In genomic region chr6:113194841-113195595, GRCm38 (mm10) we compare ENCODE assay signal across 8 mouse cellular contexts. TPM values are rescaled to one million over a fixed set of nuclear protein-coding genes. Genes with fewer than 3 reads are reported as not detected.
DNase-seq lines count a peak whose midpoint lies in the region; ATAC-seq lines count a peak whose summit lies in the region.

Gene Lhfpl4 (minus strand): TSS chr6:113195384.

- 0 out of 2 replicates have a peak within 1 kb of the TSS, but pooled peaks have one; percentile 20 for H3K9ac ChIP-seq in heart, embryonic 12.5 days
- H3K9ac ChIP-seq in embryonic facial prominence, embryonic 11.5 days (replicated peaks; ENCODE audit: low read length): peak within 1 kb of the TSS; percentile 52
- peak within 1 kb of the TSS; percentile 40; the same call in 1 of the 2 replicates for H3K9ac ChIP-seq in intestine, embryonic 16.5 days (ENCODE audit: low read depth, low read length)
- H3K9ac ChIP-seq in liver, embryonic 15.5 days: no peak within 1 kb of the TSS
- H3K9ac ChIP-seq in stomach, embryonic 14.5 days (replicated peaks; ENCODE audit: low read depth, low read length): no peak within 1 kb of the TSS; the same call in 1 of the 2 replicates

- no peaks in the 10 kb centered on the region for H3K9me3 ChIP-seq in heart, embryonic 12.5 days (replicated peaks)
- no peaks in the 10 kb centered on the region for H3K9me3 ChIP-seq in embryonic facial prominence, embryonic 11.5 days (replicated peaks; ENCODE audit: control insufficient read depth, low read length)
- H3K9me3 ChIP-seq in intestine, embryonic 16.5 days (ENCODE audit: control insufficient read depth, low read length): no peaks in the 10 kb centered on the region
- H3K9me3 ChIP-seq in liver, embryonic 15.5 days (replicated peaks): no peaks in the 10 kb centered on the region
- H3K9me3 ChIP-seq in stomach, embryonic 14.5 days (ENCODE audit: control insufficient read depth, low read depth, low read length): no peaks in the 10 kb centered on the region

- DNase-seq in heart, adult 9 months (ENCODE audit: low spot score in 2 of 2): no peak
- DNase-seq in R1 (ENCODE audit: low read depth, low spot score): peak; percentile 30
- DNase-seq in embryonic facial prominence, embryonic 11.5 days (ENCODE audit: low spot score): peak; percentile 32
- no peak for DNase-seq in gastrocnemius, postnatal 25 days

- peak within 1 kb of the TSS; percentile 86 for H3K4me2 ChIP-seq in heart, embryonic 12.5 days
- H3K4me2 ChIP-seq in embryonic facial prominence, embryonic 11.5 days (ENCODE audit: low read depth, low read length): peak within 1 kb of the TSS; percentile 90
- peak within 1 kb of the TSS; percentile 83 for H3K4me2 ChIP-seq in intestine, embryonic 16.5 days (ENCODE audit: low read depth, low read length)
- H3K4me2 ChIP-seq in liver, embryonic 15.5 days: peak within 1 kb of the TSS; percentile 58
- peak within 1 kb of the TSS; percentile 68 for H3K4me2 ChIP-seq in stomach, embryonic 14.5 days (replicated peaks; ENCODE audit: low read depth, low read length)

- H3K36me3 ChIP-seq in heart, embryonic 12.5 days: no peaks in the 10 kb centered on the region
- no peaks in the 10 kb centered on the region for H3K36me3 ChIP-seq in embryonic facial prominence, embryonic 11.5 days (replicated peaks; ENCODE audit: control insufficient read depth, insufficient read depth, low read depth, low read length)
- H3K36me3 ChIP-seq in intestine, embryonic 16.5 days (ENCODE audit: control insufficient read depth, insufficient read depth, low read length): no peaks in the 10 kb centered on the region
- H3K36me3 ChIP-seq in liver, embryonic 15.5 days (replicated peaks): no peaks in the 10 kb centered on the region
- no peaks in the 10 kb centered on the region for H3K36me3 ChIP-seq in stomach, embryonic 14.5 days (ENCODE audit: control insufficient read depth, insufficient read depth, low read length)

- peak within 1 kb of the TSS; percentile 57 for H3K4me3 ChIP-seq in heart, embryonic 12.5 days
- peak within 1 kb of the TSS; percentile 53 for H3K4me3 ChIP-seq in embryonic facial prominence, embryonic 11.5 days (ENCODE audit: low read depth, low read length)
- peak within 1 kb of the TSS; percentile 50 for H3K4me3 ChIP-seq in intestine, embryonic 16.5 days (ENCODE audit: low read length)
- peak within 1 kb of the TSS; percentile 37 for H3K4me3 ChIP-seq in liver, embryonic 15.5 days (replicated peaks)
- peak within 1 kb of the TSS; percentile 35 for H3K4me3 ChIP-seq in stomach, embryonic 14.5 days (ENCODE audit: low read depth, low read length)

- ATAC-seq in heart, embryonic 12.5 days (ENCODE audit: insufficient number of reproducible peaks, low FRiP score): peak; percentile 33
- peak; percentile 85 for ATAC-seq in embryonic facial prominence, embryonic 11.5 days (replicated peaks; ENCODE audit: insufficient number of reproducible peaks, low FRiP score, low TSS enrichment, low read depth)
- ATAC-seq in intestine, embryonic 16.5 days: peak; percentile 55; the same call in 1 of the 2 replicates
- ATAC-seq in liver, embryonic 15.5 days (ENCODE audit: insufficient read depth): no peak
- no peak for ATAC-seq in stomach, embryonic 14.5 days (ENCODE audit: insufficient number of reproducible peaks, insufficient read depth, low FRiP score, low read depth)

- WGBS in heart, embryonic 12.5 days: under 1% methylated on average over 54 of the region's 66 CpGs
- 1% methylated on average over 44 of the region's 66 CpGs for WGBS in embryonic facial prominence, embryonic 11.5 days
- 2% methylated on average over 39 of the region's 66 CpGs for WGBS in intestine, embryonic 16.5 days
- 4% methylated on average over 55 of the region's 66 CpGs for WGBS in liver, embryonic 15.5 days (ENCODE audit: insufficient replicate concordance)
- 1% methylated on average over 53 of the region's 66 CpGs for WGBS in stomach, embryonic 14.5 days

- H3K27me3 ChIP-seq in heart, embryonic 12.5 days (replicated peaks): peaks cover 67% of the 10 kb centered on the region
- H3K27me3 ChIP-seq in embryonic facial prominence, embryonic 11.5 days (ENCODE audit: control insufficient read depth, insufficient read depth, low read length): peaks cover 22% of the 10 kb centered on the region
- peaks cover 29% of the 10 kb centered on the region for H3K27me3 ChIP-seq in intestine, embryonic 16.5 days (replicated peaks; ENCODE audit: control insufficient read depth, insufficient read depth, low read length)
- peaks cover 50% of the 10 kb centered on the region for H3K27me3 ChIP-seq in liver, embryonic 15.5 days
- H3K27me3 ChIP-seq in stomach, embryonic 14.5 days (ENCODE audit: control insufficient read depth, insufficient read depth, low read length): peaks cover 25% of the 10 kb centered on the region

- H3K4me1 ChIP-seq in heart, embryonic 12.5 days (replicated peaks): peaks cover 11% of the 10 kb centered on the region
- no peaks in the 10 kb centered on the region for H3K4me1 ChIP-seq in embryonic facial prominence, embryonic 11.5 days (ENCODE audit: control insufficient read depth, insufficient read depth, low read length)
- H3K4me1 ChIP-seq in intestine, embryonic 16.5 days (ENCODE audit: control insufficient read depth, insufficient read depth, low read length): peaks cover 11% of the 10 kb centered on the region
- 0 out of 2 replicates have a peak, but pooled peaks cover 6% of the 10 kb centered on the region for H3K4me1 ChIP-seq in liver, embryonic 15.5 days (replicated peaks)
- H3K4me1 ChIP-seq in stomach, embryonic 14.5 days (ENCODE audit: control insufficient read depth, insufficient read depth, low read length): 0 out of 2 replicates have a peak, but pooled peaks cover 3% of the 10 kb centered on the region

- H3K27ac ChIP-seq in heart, embryonic 12.5 days (ENCODE audit: poor library complexity, severe bottlenecking): no peak within 1 kb of the TSS
- no peak within 1 kb of the TSS for H3K27ac ChIP-seq in embryonic facial prominence, embryonic 11.5 days (replicated peaks; ENCODE audit: low read depth, low read length)
- H3K27ac ChIP-seq in intestine, embryonic 16.5 days (ENCODE audit: low read length): no peak within 1 kb of the TSS
- H3K27ac ChIP-seq in liver, embryonic 15.5 days (replicated peaks): no peak within 1 kb of the TSS
- no peak within 1 kb of the TSS for H3K27ac ChIP-seq in stomach, embryonic 14.5 days (ENCODE audit: low read length)

RNA-seq across cellular contexts. Expression of gene Lhfpl4, which starts in this region (rescaled TPM):
- 0.37 TPM in 2 replicates for polyA plus RNA-seq in heart, embryonic 12.5 days (2016; fragmentation: Nextera tagmentation; extraction: Ambion mirVana)
- 1.2 and 1.5 TPM in 2 replicates for polyA plus RNA-seq in embryonic facial prominence, embryonic 11.5 days (2014; fragmentation: Nextera tagmentation; extraction: Ambion mirVana)
- 1.2 and 1.5 TPM in 2 replicates for polyA plus RNA-seq in intestine, embryonic 16.5 days (2015; fragmentation: Nextera tagmentation; extraction: Ambion mirVana)
- 0.22 and 0.23 TPM in 2 replicates for polyA plus RNA-seq in liver, embryonic 15.5 days (2015; fragmentation: Nextera tagmentation; extraction: Ambion mirVana)
- 0.87 and 1.8 TPM in 2 replicates for polyA plus RNA-seq in stomach, embryonic 14.5 days (2014; fragmentation: Nextera tagmentation; extraction: Ambion mirVana)
- under 1 TPM; 0.38 to 0.54 TPM for total RNA-seq in gastrocnemius, postnatal 25 days (2021)

Comparison
In these comparisons a context has a peak if more than half of its experiments do, and no peak if none do; other contexts are left out.
1. Peak in ATAC-seq, H3K4me3 ChIP-seq, H3K9ac ChIP-seq and H3K4me2 ChIP-seq in heart, embryonic 12.5 days; RNA of the gene not detected or under 1 TPM.
2. ATAC-seq: peak in embryonic facial prominence, embryonic 11.5 days (single experiment) and intestine, embryonic 16.5 days (single experiment); none in liver, embryonic 15.5 days (single experiment) and stomach, embryonic 14.5 days (single experiment).
3. H3K9ac ChIP-seq: peak in embryonic facial prominence, embryonic 11.5 days (single experiment) and intestine, embryonic 16.5 days (single experiment); none in liver, embryonic 15.5 days (single experiment) and stomach, embryonic 14.5 days (single experiment).
4. DNase-seq: peak in R1 (single experiment) and embryonic facial prominence, embryonic 11.5 days (single experiment); none in heart, adult 9 months (0 of 2) and gastrocnemius, postnatal 25 days (single experiment).
5. Peak in every context shown above with its lines, with median percentiles within 50 percentile points of each other: H3K4me2 ChIP-seq and H3K4me3 ChIP-seq.